Mouse (Mus musculus) liver, embryonic 14.5 days (tissue): ENCODE measurements at regions not wholly inside any gene's neighbourhood (a gene's known extent, or its start where the extent isn't known, plus 50 kb on each side); places are given as distances from the start of the nearest gene placed in this dataset.
A peak's percentile ranks its signal among the peaks of the same experiment; 100 is the strongest.

Experiments used
- CTCF ChIP-seq: IDR thresholded peaks from 2 replicates; pipeline ENCODE4 v1.5.1; 2016; ENCODE audit warnings: antibody characterized with exemption, low read depth, control low read depth
- EP300 ChIP-seq: IDR thresholded peaks from 2 replicates; pipeline ENCODE4 v1.6.1; 2016; ENCODE audit warnings: antibody characterized with exemption, low read depth

DNA sequence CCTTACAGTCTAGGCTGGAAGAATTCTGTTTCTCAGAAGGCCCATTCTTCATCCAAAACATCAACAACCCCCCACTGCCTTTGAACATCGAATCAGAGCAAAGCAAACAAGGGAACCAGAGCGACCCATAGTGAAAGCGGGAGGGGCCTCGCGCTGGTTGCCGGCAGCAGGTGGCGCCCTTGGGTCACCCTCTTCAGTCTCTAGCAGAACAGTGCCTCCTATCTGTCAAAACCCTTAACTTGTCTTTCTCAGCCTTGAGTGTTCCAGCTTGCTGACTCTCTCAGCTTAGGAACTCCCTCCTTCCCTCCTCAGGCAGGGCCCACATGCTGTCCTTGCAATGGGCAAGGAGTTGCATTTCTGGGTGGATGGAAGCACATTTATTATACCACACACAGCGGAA is 53.9 kb upstream of the Fam180a start:
- TF ChIP-seq CTCF, result peak; percentile 100
- TF ChIP-seq EP300, result no peak
